In genomic region chr2:167642164-167642563, GRCm38 (mm10) we compare ENCODE assay signal across 19 mouse cellular contexts. TPM values are rescaled to one million over a fixed set of nuclear protein-coding genes. Genes with fewer than 3 reads are reported as not detected.
"Had no signal": no experiment of that assay in that cellular context is flagged by ENCODE, and none has a peak within 500 bp of the region (broad histone marks: within the 10 kb centered on the region; RNA-seq: fewer than 3 reads in every experiment).

No protein-coding gene starts in this region.

- ATAC-seq: midbrain, embryonic 16.5 days had no signal

- H3K27me3 ChIP-seq: midbrain, embryonic 12.5 days; neural tube, embryonic 13.5 days; neural tube, embryonic 15.5 days had no signal

- H3K4me3 ChIP-seq: midbrain, embryonic 10.5 days; midbrain, embryonic 12.5 days; myocyte; neural tube, embryonic 13.5 days; neural tube, embryonic 15.5 days had no signal

- H3K4me2 ChIP-seq: lung, embryonic 14.5 days; midbrain, embryonic 12.5 days; neural tube, embryonic 13.5 days; neural tube, embryonic 15.5 days had no signal

- H3K9ac ChIP-seq: lung, embryonic 14.5 days; midbrain, embryonic 12.5 days; neural tube, embryonic 13.5 days; neural tube, embryonic 15.5 days had no signal

- H3K4me1 ChIP-seq: midbrain, embryonic 10.5 days; midbrain, embryonic 12.5 days; neural tube, embryonic 13.5 days; neural tube, embryonic 15.5 days had no signal

- DNase-seq: lung, embryonic 14.5 days; lung, postnatal 10 days; lung, postnatal 4 days; midbrain, embryonic 14.5 days; retina, postnatal 1 day; right cerebral cortex, adult 18-20 months; right cerebral cortex, postnatal 25 days; right cerebral cortex, postnatal 4 days; spleen, adult 18-20 months; thymus, adult 18-20 months; thymus, postnatal 14 days; thymus, postnatal 36 days had no signal

- H3K9me3 ChIP-seq: midbrain, embryonic 10.5 days; midbrain, embryonic 12.5 days; neural tube, embryonic 13.5 days; neural tube, embryonic 15.5 days had no signal

- H3K27ac ChIP-seq: midbrain, embryonic 10.5 days; midbrain, embryonic 12.5 days; neural tube, embryonic 13.5 days; neural tube, embryonic 15.5 days had no signal

RNA-seq across cellular contexts. Expression of gene Gm20431, which starts 19.1 kb away (rescaled TPM):
- polyA plus RNA-seq: neural tube, embryonic 11.5 days had no signal
